Mouse (Mus musculus): ENCODE measurements around the gene Ankrd60.

Gene Ankrd60

DNA sequence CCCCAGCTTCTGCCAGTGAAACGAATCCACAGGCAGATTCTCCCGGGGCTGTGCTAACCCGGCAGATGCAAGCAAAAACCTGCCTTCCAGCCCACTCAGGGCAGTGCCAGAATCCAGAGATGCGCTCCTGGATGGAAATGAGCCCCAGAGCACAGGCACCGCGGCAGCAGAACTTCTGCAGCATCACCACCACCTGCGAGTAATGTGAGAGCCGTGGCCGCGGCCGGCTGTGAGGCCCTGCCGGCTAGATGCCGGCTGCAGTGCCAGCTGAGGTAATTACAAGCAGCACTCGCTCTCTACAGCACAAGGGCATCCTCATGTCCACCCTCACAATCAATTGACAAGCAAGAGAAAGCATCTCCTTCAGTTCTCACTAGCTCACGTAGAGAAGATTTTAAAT is 6.2 kb upstream of the Ankrd60 start:
- no peak for DNase-seq (ENCODE audit: low read depth)

DNA sequence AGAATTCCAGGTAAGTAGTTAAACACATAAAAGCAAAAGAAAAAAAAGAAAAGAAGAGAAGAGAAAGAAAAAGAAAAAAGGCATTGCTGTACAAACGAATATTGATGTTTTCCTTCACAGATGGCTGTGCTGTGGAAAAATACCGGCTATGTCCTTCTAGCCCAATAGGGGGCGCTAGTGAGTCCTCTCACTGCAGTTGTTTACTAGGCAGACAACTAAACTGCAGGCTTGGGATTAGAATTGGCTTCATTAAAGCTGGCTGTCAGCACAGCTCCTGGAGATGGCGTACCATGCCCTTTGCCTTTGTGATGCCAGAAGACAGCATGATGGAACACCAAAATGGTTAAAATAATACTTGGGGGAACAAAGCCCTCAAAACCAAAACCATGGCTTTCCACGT is 5.3 kb upstream of the Ankrd60 start:
- DNase-seq (ENCODE audit: low read depth), result peak; percentile 50

GRCm38 (mm10) chr2:173582903-173583302 is 4.7 kb upstream of the Ankrd60 start:
- DNase-seq (ENCODE audit: low read depth), result no peak

- DNase-seq (ENCODE audit: low read depth), result peak; percentile 20
Observed at GRCm38 (mm10) chr2:173581096-173581495, 2.9 kb upstream of the Ankrd60 start.

DNA sequence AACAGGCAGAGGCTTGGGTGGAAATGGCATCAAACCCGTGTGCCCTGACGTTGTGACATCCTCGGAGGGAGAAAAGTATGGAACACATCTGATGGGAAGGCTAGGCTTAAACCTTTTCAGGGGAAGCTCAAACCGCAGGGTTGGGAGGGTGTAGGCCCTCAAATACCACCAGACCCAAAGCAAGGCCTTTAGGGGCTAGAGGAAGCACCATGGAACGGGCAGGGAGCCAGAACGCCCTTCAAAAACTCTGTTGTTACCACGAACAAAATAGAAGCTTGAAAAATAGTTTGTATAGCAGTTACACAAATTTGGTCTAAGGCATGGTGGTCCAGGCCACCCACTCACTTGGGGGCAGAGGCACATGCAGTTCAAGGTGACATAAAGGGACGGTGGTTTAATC is 430 bp upstream of the Ankrd60 start:
- no peak for DNase-seq (ENCODE audit: low read depth)

DNA sequence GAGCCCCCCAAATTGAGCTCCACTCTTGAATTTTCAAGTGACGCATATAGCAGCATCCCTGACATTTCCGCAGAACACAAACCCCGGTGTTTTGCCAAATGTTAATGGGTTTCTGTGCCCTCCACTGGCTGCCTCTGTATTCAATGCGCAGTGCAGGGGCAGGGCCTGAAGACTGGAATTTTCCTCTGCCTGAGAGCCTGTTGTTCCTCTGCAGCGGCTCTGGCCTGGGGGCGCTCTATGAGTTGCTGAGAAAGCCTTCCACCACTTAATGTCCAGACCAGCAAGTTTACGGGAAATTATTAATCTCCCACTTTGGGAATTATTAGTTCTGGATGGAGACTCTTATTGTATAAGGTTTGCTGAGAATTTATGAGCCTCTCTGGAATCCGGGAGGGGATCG is 14.0 kb downstream of the Ankrd60 start:
- DNase-seq (ENCODE audit: low read depth), result peak; percentile 56

DNA sequence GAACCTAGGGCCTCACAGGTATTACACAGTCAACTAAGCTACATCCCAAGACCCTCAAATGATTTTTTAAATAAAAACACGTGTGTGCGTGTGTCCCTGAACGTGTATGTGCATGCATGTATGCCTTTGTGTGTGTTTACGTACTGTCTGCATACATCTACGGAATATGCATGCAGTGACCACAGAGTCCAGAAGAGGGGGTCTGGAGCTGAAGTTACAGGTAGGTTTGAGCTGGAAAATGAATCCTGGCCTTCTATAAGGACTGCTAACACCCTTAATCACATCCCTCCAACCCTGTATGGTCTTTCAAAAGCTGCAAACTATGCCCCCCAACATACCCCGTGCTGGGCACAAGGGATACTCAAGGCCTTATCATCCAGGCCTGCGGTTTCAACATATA is 14.8 kb downstream of the Ankrd60 start:
- DNase-seq (ENCODE audit: low read depth), result peak; percentile 67

DNA sequence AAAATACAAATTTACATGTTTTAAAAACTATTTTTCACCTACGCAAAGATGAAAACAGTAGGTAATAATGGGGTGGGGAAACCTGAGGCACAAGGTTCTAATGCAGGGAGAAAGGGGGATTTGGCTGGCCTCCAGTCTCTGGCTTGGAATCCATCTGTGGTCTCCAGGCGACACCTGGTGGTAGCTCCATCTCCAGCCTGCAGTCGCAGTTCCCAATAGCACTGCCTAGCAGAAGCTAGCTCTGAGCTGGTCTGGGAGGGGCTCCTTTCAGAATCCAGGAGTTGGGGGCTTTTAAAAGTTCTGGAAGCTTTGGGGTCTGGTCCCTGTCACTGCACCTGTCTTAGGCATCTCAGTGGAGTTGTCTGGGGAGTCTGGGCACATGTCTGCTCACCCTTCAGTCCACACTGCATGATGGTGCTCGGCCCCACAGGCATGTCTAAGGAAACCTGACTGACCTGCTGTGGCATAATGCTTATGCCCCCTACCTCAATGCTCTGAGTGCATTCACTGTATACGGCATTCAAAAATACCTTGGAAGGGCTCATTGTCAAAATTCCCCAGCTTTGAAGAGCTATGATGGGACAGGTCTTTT is 16.2 kb downstream of the Ankrd60 start:
- peak; percentile 74 for DNase-seq (ENCODE audit: low read depth)

DNA sequence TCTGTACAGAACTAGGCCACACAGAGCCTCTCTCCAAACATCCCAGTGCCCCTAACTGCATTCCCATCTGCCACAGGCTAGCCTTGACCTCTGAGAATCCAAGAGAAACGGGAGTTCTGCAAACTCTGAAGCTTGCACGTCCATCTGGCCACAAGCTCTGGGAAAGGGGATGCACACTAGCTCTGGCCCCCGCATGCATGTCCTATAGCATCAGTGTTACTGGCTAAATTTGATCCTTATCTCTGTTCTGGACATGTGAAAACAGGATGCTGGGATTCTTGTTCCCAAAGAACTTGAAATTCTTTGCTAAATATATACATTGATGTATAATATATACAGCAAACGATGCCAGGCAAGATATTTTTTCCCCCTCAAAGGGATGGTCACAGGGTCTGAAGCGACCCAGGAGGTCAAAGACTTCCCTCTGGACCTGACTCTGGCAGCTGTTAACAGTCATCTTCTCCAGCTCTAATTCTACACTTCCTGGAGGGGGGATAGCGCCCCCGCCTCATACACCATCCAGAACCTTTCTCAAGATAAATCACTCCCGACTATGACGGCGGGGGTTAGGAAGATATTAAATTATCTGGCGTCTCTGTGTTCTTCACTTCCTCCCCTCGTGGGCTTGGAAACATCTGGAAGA is 19.3 kb downstream of the Ankrd60 start:
- no peak for DNase-seq (ENCODE audit: low read depth)

- peak; percentile 16 for DNase-seq (ENCODE audit: low read depth)
Observed at GRCm38 (mm10) chr2:173553863-173554262, 24.3 kb downstream of the Ankrd60 start.

GRCm38 (mm10) chr2:173550681-173551080 is 27.5 kb downstream of the Ankrd60 start:
- DNase-seq (ENCODE audit: low read depth), result no peak

DNA sequence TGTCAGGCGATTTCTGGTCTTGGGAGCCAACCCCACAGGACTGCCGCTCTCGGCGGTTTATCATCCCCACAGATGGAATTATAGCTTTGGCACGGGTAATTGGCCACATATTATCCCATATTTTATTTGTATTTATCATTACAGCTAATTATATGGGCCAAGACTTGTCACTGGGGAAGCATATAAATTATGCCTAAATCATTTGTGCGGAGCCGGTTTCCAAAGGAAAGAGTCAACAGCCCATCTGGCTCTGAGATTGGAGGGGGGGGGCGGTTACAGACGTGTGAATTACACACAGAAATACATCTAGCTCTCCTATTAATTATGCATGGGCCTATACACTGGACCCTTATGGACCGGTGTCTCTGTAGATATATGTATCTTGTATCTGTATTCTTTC is 28.9 kb downstream of the Ankrd60 start:
- DNase-seq (ENCODE audit: low read depth), result no peak

DNA sequence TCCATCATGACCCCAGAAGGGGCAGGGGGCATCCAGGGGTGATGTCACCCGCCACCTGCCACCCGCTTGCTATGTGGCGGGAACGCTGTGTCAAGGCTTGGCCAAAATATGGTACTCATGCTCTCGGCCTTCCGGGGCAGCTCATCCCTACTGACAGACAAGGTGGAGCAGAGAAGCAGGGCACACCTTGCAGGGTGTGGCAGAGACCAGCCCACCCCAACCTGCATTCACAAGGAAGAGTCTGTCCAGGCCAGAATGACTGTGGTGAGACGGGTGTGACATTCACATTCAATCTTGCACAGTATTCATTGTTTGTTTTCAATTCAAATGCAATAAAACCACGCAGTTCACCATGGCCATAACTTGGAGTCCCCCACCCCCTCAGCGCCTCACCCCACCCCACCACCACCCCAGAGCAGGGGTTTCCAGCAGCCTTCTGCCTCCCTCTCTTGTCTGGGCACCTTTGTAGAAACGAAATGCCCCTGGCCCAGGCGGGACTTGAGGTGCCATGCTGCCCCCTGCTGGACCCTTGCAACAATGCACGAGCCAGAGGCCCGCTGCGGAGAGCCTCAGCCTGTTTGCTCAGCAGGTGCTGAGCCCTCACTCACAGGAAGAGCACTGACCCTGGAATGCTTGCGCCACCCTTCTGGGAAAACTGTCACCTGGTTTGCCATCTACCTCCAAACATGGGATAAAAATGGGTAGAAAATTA is 32.0 kb downstream of the Ankrd60 start:
- DNase-seq (ENCODE audit: low read depth), result peak; percentile 88

- DNase-seq (ENCODE audit: low read depth), result no peak
Observed at GRCm38 (mm10) chr2:173542716-173543115, 35.4 kb downstream of the Ankrd60 start.

DNA sequence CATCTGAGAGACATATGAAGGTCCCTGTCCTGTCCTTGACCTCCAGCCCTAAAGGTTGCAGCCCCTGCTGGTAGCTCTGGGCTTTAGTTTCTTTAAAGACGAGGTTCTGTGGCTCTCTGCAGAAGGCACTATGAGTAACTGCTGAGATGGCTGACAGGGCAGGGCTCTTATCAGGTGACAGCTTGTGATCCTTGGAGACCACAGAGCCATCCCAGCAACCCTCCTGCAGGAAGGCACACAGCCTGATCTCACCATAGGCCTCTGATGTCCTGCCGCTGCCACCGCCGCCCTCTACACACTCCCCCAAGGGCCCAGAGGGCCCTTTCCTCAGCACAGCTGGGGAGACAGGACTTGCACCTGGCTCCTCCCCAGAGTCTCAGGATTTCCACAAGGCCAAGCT is 36.4 kb downstream of the Ankrd60 start:
- DNase-seq (ENCODE audit: low read depth), result no peak

- no peak for DNase-seq (ENCODE audit: low read depth)
Observed at GRCm38 (mm10) chr2:173539781-173540180, 38.4 kb downstream of the Ankrd60 start.

- no peak for DNase-seq (ENCODE audit: low read depth)
Observed at GRCm38 (mm10) chr2:173535886-173536285, 42.3 kb downstream of the Ankrd60 start.

DNA sequence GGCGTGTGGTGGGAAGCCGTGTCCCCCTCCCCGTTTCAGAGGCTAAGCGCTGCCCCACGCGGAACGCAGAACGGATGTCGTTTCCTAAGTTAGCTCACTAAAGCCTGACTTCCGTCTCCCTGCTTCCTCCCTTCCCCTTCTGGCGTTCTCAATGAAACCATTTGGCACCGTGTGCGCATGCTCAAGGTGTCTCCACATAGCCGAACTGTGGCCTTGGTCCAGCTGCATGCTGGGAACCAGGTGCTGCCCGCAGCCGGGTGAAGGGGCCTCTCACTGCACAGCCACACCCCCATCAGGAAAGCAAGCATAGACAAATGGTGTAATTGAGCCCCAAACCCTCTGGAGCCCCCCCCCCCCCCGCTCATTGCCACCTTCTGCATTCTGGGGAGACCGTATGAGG is 42.8 kb downstream of the Ankrd60 start:
- DNase-seq (ENCODE audit: low read depth), result no peak

- no peak for DNase-seq (ENCODE audit: low read depth)
Observed at GRCm38 (mm10) chr2:173534581-173534980, 43.6 kb downstream of the Ankrd60 start.

DNA sequence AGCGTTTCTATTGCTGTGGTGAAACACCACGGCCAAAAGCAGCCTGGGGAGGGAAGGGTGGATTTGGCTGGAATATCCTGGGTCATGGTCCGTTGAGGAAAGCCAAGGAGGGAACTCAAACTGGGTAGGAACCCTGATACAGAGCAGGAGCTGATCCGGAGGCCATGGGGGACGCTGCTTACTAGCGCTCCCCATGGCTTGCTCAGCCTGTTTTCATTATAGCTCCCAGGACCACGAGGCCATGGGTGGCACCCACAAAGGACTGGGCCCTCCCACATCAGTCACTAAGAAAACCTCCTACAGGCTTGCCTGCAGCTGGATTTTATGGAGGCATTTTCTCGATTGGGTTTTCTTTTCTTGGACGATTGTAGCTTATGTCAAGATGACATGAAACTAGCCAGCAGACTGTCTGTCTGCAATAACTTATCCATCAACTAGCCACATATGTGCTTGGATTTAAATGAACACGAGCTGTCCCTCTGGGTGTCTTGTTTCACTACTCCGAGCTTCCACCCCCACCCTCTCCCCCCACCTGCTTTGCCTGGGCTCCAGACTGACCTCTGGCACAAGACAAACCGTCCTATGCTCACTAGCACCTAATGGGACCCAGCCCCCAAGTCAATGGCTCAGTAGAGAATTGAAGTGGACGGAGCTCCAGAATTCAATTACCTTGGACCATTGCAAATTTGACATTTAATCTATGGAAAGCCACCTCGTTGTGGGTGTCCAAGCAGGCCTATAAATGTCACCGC is 45.3 kb downstream of the Ankrd60 start:
- peak; percentile 11 for DNase-seq (ENCODE audit: low read depth)

GRCm38 (mm10) chr2:173528493-173528892 is 49.7 kb downstream of the Ankrd60 start:
- DNase-seq (ENCODE audit: low read depth), result no peak

GRCm38 (mm10) chr2:173522376-173522775 is 55.8 kb downstream of the Ankrd60 start, which contains the start of gene 1700021F07Rik:
TSS of gene 1700021F07Rik (plus strand) at chr2:173522586.
- no peak for DNase-seq (ENCODE audit: low read depth)
